Mouse (Mus musculus): ENCODE data around the gene Pdzrn3.

GRCm38 (mm10) chr6:101284368-101284955 is 93.2 kb downstream of the Pdzrn3 start:
- TF ChIP-seq CTCF (IDR thresholded peaks at IDR 0.05; ENCODE audit: low read depth, low read length) (no peak), GATA1 (IDR thresholded peaks at IDR 0.05; ENCODE audit: borderline replicate concordance, low read length) (no peak)
